Mouse (Mus musculus) C2C12 (cell line): ENCODE results near the gene Cd36. TPM values are rescaled to one million over a fixed set of nuclear protein-coding genes. Genes with fewer than 3 reads are reported as not detected.

Experiments used
- H3K27me3 ChIP-seq: one replicate; pipeline ENCODE4 v1.6.1; 2011; ENCODE audit not compliant: control insufficient read depth, insufficient read depth, insufficient read length
- H3K36me3 ChIP-seq: one replicate; pipeline ENCODE4 v1.6.1; 2011; ENCODE audit not compliant: control insufficient read depth, insufficient read depth
- H3K4me3 ChIP-seq: one replicate; pipeline ENCODE4 v1.5.1; 2011; ENCODE audit warnings: mild to moderate bottlenecking, control low read depth; ENCODE audit not compliant: poor library complexity, insufficient read depth, severe bottlenecking
- H3K79me2 ChIP-seq: one replicate; pipeline ENCODE4 v1.6.1; 2011; ENCODE audit not compliant: control insufficient read depth, insufficient read depth
- H3K79me3 ChIP-seq: one replicate; pipeline ENCODE4 v1.6.1; 2011; ENCODE audit warnings: low read depth, control low read depth
- H3ac ChIP-seq: one replicate; pipeline ENCODE3; 2011; ENCODE audit warnings: low read depth; ENCODE audit not compliant: control insufficient read depth, insufficient read length
- CEBPB ChIP-seq: IDR thresholded peaks from one replicate; pipeline ENCODE4 v1.6.1; 2011; ENCODE audit warnings: low read depth, mild to moderate bottlenecking, control low read depth, moderate library complexity
- CTCF ChIP-seq: IDR thresholded peaks from one replicate; pipeline ENCODE4 v1.5.1; 2011; ENCODE audit not compliant: control insufficient read depth, insufficient read depth, insufficient read length
- FOSL1 ChIP-seq: IDR thresholded peaks from one replicate; pipeline ENCODE4 v1.8.0; 2011; ENCODE audit warnings: mild to moderate bottlenecking, low read length; ENCODE audit not compliant: poor library complexity, insufficient read depth, severe bottlenecking
- MAX ChIP-seq: IDR thresholded peaks from one replicate; pipeline ENCODE4 v1.6.1; 2011; ENCODE audit warnings: mild to moderate bottlenecking, control low read depth
- MYOD1 ChIP-seq: IDR thresholded peaks from one replicate; pipeline ENCODE4 v1.6.1; 2011; ENCODE audit warnings: low read depth; ENCODE audit not compliant: control insufficient read depth, insufficient read length
- MYOG ChIP-seq: IDR thresholded peaks from one replicate; pipeline ENCODE4 v1.6.1; 2011; ENCODE audit not compliant: control insufficient read depth, insufficient read length; ENCODE audit errors: extremely low read depth
- USF1 ChIP-seq: IDR thresholded peaks from one replicate; pipeline ENCODE4 v1.6.1; 2011; ENCODE audit warnings: low read depth, mild to moderate bottlenecking, control low read depth, moderate library complexity
- polyA plus RNA-seq: library from polyadenylated mRNA; unstranded; fragments of >200 nt; fragmentation: generic; extraction: Trizol; gene quantifications from one replicate; pipeline ENCODE4 v1.2.1, GENCODE M21; 2012; ENCODE audit warnings: missing spikeins

Cd36 gene
- polyA plus RNA-seq, 1 experiment, result 0.01 TPM

DNA sequence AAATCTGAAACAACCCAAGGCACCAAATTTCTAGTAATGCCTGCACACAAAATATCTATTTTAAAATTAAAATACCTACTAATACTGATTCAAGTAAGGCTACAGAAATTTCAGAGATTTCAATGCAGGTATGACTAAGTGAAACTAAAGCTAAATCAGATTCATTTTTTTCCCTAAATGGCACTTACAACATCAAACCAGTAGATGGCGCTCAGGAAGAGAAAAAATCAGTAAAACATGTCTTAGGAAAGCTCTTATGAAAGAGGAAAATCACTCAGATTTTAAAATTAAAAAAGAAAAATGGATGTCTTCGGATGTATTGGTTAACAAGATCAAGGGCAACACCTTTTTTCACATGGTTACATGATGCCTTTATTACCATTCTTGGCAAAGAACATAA is 72.4 kb downstream of the Cd36 start:
- no peaks in the 10 kb centered on the region for H3K79me2 ChIP-seq
- H3K79me3 ChIP-seq, result no peaks in the 10 kb centered on the region
- H3K27me3 ChIP-seq, result no peaks in the 10 kb centered on the region
- no peaks in the 10 kb centered on the region for H3K36me3 ChIP-seq
- H3K4me3 ChIP-seq, result no peak overlapping the region
- H3ac ChIP-seq, result no peak overlapping the region
- TF ChIP-seq MYOG (no peak), CTCF (no peak), FOSL1 (no peak), MYOD1 (no peak), USF1 (no peak), MAX (no peak), CEBPB (no peak)

DNA sequence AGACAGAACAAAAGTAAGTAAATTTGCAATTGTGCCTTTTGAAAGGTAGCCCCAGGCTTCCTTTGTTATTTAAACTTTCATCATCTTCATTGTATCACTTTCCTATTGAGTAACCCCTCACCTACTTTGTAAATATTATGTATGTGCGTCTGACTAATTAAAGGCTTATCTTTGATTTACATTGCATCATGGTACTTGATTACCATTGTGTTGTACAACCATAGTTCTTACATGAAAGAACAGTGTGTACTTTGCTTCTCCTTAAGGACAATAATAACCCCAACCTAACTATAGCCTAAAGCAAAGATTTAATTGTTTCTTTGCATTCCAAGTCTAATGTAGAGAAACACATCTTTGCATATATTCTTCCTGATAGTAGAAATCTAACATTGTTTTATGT is 78.3 kb downstream of the Cd36 start:
- Histone ChIP-seq H3K4me3 (no peak overlapping the region), H3K79me3 (no peaks in the 10 kb centered on the region), H3K27me3 (no peaks in the 10 kb centered on the region), H3K79me2 (no peaks in the 10 kb centered on the region), H3ac (no peak overlapping the region), H3K36me3 (no peaks in the 10 kb centered on the region)
- TF ChIP-seq MAX (no peak), CEBPB (no peak), USF1 (no peak), MYOD1 (no peak), FOSL1 (no peak), MYOG (no peak), CTCF (no peak)

- TF ChIP-seq CEBPB (no peak), FOSL1 (no peak), MYOD1 (no peak), USF1 (no peak), CTCF (no peak), MAX (no peak), MYOG (no peak)
Observed at GRCm38 (mm10) chr5:17806774-17807377, 81.7 kb downstream of the Cd36 start.

DNA sequence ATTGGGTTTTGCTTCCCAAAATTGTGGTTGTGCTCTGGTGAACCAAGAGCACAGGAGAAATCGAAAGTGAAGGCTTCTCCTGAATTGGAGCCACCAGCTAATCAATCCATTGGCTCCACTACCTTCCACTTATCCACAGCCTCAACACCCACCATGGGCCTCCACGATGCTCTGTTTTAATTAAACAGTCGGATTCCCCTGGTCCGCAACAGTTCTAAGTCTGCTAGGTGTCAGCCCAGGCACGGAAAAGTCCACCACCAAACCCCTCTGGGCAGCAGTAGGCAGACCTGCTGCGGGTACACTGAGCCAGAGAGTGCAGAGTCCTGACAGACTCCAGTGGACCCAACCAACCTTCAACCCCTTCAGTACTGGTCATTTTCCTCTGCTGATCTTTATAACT is 112.0 kb downstream of the Cd36 start:
- TF ChIP-seq MYOD1 (no peak), FOSL1 (no peak), CTCF (no peak), MYOG (no peak), CEBPB (no peak), MAX (no peak), USF1 (no peak)
- Histone ChIP-seq H3ac (no peak overlapping the region), H3K27me3 (no peaks in the 10 kb centered on the region)

More at GRCm38 (mm10) chr5:17806774-17807377, 81.7 kb downstream of the Cd36 start:
- H3ac ChIP-seq, result no peak overlapping the region
- no peaks in the 10 kb centered on the region for H3K79me3 ChIP-seq
- no peaks in the 10 kb centered on the region for H3K36me3 ChIP-seq
- no peaks in the 10 kb centered on the region for H3K79me2 ChIP-seq
- H3K27me3 ChIP-seq, result no peaks in the 10 kb centered on the region
- no peak overlapping the region for H3K4me3 ChIP-seq

DNA sequence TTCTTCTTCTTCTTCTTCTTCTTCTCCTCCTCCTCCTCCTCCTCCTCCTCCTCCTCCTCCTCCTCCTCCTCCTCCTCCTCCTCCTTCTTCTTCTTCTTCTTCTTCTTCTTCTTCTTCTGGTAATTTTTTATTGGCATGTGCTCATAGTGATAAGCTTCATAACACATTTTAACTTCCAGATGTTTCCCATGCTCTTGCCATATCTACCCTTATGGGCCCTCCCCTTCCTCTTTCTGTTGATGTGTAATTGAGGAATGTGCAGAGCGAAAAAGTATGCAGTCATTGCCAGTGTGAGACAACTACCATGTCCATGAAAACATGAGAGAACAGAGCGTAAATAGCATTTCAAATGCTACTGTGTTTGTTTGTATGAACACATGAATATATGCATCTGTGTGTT is 118.3 kb downstream of the Cd36 start:
- Histone ChIP-seq H3K27me3 (no peaks in the 10 kb centered on the region), H3K4me3 (no peak overlapping the region), H3K36me3 (no peaks in the 10 kb centered on the region), H3ac (no peak overlapping the region), H3K79me3 (no peaks in the 10 kb centered on the region), H3K79me2 (no peaks in the 10 kb centered on the region)
- TF ChIP-seq CEBPB (no peak), CTCF (no peak), MYOD1 (no peak), MYOG (no peak), USF1 (no peak), MAX (no peak), FOSL1 (no peak)

More for the DNA sequence above, 112.0 kb downstream of the Cd36 start:
- Histone ChIP-seq H3K4me3 (no peak overlapping the region), H3K79me3 (no peaks in the 10 kb centered on the region), H3K36me3 (no peaks in the 10 kb centered on the region), H3K79me2 (no peaks in the 10 kb centered on the region)

GRCm38 (mm10) chr5:17766006-17766677 is 122.5 kb downstream of the Cd36 start:
- no peak for TF ChIP-seq MAX
- TF ChIP-seq USF1, result no peak
- no peak for TF ChIP-seq MYOG
- no peak for TF ChIP-seq FOSL1
- no peak for TF ChIP-seq MYOD1
- TF ChIP-seq CTCF, result no peak
- no peak for TF ChIP-seq CEBPB

More at GRCm38 (mm10) chr5:17766006-17766677, 122.5 kb downstream of the Cd36 start:
- no peak overlapping the region for H3K4me3 ChIP-seq
- H3ac ChIP-seq, result no peak overlapping the region
- no peaks in the 10 kb centered on the region for H3K36me3 ChIP-seq
- no peaks in the 10 kb centered on the region for H3K79me2 ChIP-seq
- H3K79me3 ChIP-seq, result no peaks in the 10 kb centered on the region
- H3K27me3 ChIP-seq, result no peaks in the 10 kb centered on the region
